Mouse (Mus musculus): Measurements from ENCODE around the gene Dtx2. TPM values are rescaled to one million over a fixed set of nuclear protein-coding genes. Genes with fewer than 3 reads are reported as not detected.
"Not testable (repeated sequence)": the region's sequence is repeated elsewhere in the genome, so short reads cannot be mapped to it uniquely, and the experiment has no call there.

Gene Dtx2
- total RNA-seq, 2 experiments from 2014 or later = 7.7 to 9.2 TPM

GRCm38 (mm10) chr5:136026859-136027258 lies 32.3 kb downstream of the Dtx2 start:
- DNase-seq = no peak

GRCm38 (mm10) chr5:136027612-136028311 lies 33.2 kb downstream of the Dtx2 start:
- DNase-seq = no peak

- DNase-seq = no peak
Observed at GRCm38 (mm10) chr5:136034868-136035267, 40.3 kb downstream of the Dtx2 start.

- no peak for DNase-seq
Observed at GRCm38 (mm10) chr5:136035285-136035684, 40.7 kb downstream of the Dtx2 start.

GRCm38 (mm10) chr5:136036667-136037066 lies 42.1 kb downstream of the Dtx2 start:
- DNase-seq = no peak

GRCm38 (mm10) chr5:136038258-136039214 lies 43.9 kb downstream of the Dtx2 start, which contains the start of gene Upk3b:
Gene Upk3b, plus strand, starts transcription at chr5:136038496.
- no peak for DNase-seq

- DNase-seq = no peak
Observed at GRCm38 (mm10) chr5:136040210-136040609, 45.6 kb downstream of the Dtx2 start.

GRCm38 (mm10) chr5:136041260-136041659 lies 46.7 kb downstream of the Dtx2 start:
- DNase-seq = no peak

- DNase-seq = no peak
Observed at GRCm38 (mm10) chr5:136041666-136042065, 47.1 kb downstream of the Dtx2 start.

- DNase-seq = no peak
Observed at GRCm38 (mm10) chr5:136044865-136045264, 50.3 kb downstream of the Dtx2 start.

GRCm38 (mm10) chr5:136045408-136045807 lies 50.8 kb downstream of the Dtx2 start:
- no peak for DNase-seq

- DNase-seq = peak; percentile 92
Observed at GRCm38 (mm10) chr5:136045987-136046386, 51.4 kb downstream of the Dtx2 start.

GRCm38 (mm10) chr5:136048541-136048940 lies 53.9 kb downstream of the Dtx2 start:
- not testable (repeated sequence) for DNase-seq

- DNase-seq = no peak
Observed at GRCm38 (mm10) chr5:136049926-136050325, 55.3 kb downstream of the Dtx2 start.

- DNase-seq = no peak
Observed at GRCm38 (mm10) chr5:136051231-136052085, 56.9 kb downstream of the Dtx2 start.

- DNase-seq = no peak
Observed at GRCm38 (mm10) chr5:136052861-136053655, 58.5 kb downstream of the Dtx2 start.

GRCm38 (mm10) chr5:136054301-136055077 lies 59.9 kb downstream of the Dtx2 start, which contains the start of gene Upk3bl:
Gene Upk3bl, plus strand, starts transcription at chr5:136054492.
- DNase-seq = no peak

GRCm38 (mm10) chr5:136056062-136056461 lies 61.5 kb downstream of the Dtx2 start:
- no peak for DNase-seq

GRCm38 (mm10) chr5:136057085-136057484 lies 62.5 kb downstream of the Dtx2 start:
- DNase-seq = no peak

GRCm38 (mm10) chr5:136061567-136061966 lies 67.0 kb downstream of the Dtx2 start:
- DNase-seq = peak; percentile 89

Measured in gastrocnemius, postnatal 10 days (tissue).